Mouse (Mus musculus): ENCODE measurements around the gene Enpep. TPM values are rescaled to one million over a fixed set of nuclear protein-coding genes. Genes with fewer than 3 reads are reported as not detected.

The Enpep gene
- polyA plus RNA-seq, 1 experiment, result not detected

GRCm38 (mm10) chr3:129351320-129351877, 18.9 kb upstream of the Enpep start:
- Histone ChIP-seq H3K27ac (ENCODE audit: insufficient read depth, low read depth, low read length) (no peak overlapping the region), H3K4me1 (ENCODE audit: control insufficient read depth, insufficient read depth, low read length) (no peaks in the 10 kb centered on the region), H3K4me3 (ENCODE audit: insufficient read depth, low read length) (no peak overlapping the region)
- TF ChIP-seq CTCF (IDR thresholded peaks at IDR 0.05; ENCODE audit: low read depth, low read length), result no peak
- no peak for TF ChIP-seq POLR2A (IDR thresholded peaks at IDR 0.05; ENCODE audit: borderline replicate concordance, low read depth, low read length)

GRCm38 (mm10) chr3:129347277-129347676, 14.8 kb upstream of the Enpep start:
- Histone ChIP-seq H3K4me3 (ENCODE audit: insufficient read depth, low read length) (no peak overlapping the region), H3K27ac (ENCODE audit: insufficient read depth, low read depth, low read length) (no peak overlapping the region), H3K4me1 (ENCODE audit: control insufficient read depth, insufficient read depth, low read length) (no peaks in the 10 kb centered on the region)
- no peak for TF ChIP-seq CTCF (IDR thresholded peaks at IDR 0.05; ENCODE audit: low read depth, low read length)
- no peak for TF ChIP-seq POLR2A (IDR thresholded peaks at IDR 0.05; ENCODE audit: borderline replicate concordance, low read depth, low read length)

DNA sequence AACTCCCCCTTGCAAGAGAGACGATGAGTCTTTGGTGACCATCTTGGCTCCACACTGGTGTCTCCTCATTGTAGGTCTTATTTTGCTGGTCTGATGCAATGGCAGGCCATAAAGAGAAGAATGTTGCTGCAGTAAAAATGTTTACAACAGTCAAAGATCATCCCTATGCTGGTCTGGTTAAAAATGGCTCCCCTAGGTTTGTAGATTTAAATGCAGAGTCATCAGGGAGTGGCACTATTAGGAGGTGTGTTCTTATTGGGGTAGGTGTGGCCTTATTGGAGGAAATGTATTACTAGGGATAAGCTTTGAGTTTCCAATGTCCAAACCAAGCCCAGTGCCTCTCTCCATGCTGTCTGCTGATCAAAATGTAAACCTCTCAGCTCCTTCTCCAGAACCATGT, 10.2 kb upstream of the Enpep start:
- no peak overlapping the region for H3K4me3 ChIP-seq (ENCODE audit: insufficient read depth, low read length)
- no peak overlapping the region for H3K27ac ChIP-seq (ENCODE audit: insufficient read depth, low read depth, low read length)
- TF ChIP-seq POLR2A (IDR thresholded peaks at IDR 0.05; ENCODE audit: borderline replicate concordance, low read depth, low read length) (no peak), CTCF (IDR thresholded peaks at IDR 0.05; ENCODE audit: low read depth, low read length) (no peak)
- H3K4me1 ChIP-seq (ENCODE audit: control insufficient read depth, insufficient read depth, low read length), result no peaks in the 10 kb centered on the region

DNA sequence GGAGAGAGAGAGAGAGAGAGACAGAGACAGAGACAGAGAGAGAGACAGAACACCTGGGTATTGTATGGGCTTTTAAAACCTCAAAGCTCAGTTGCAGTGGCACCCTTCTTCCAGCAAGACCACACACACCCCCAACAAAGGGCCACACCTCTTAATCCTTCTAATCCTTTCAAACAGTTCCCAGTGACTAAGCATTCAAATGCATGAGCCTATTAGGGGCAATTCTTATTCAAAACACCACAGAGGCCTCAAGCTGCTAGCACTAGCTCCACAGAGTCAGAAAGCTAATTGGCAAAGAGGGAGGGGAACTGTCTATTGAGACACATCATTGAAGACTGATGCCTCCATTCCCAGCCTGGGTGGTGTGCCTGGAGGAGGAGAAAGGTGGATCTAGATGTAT, 8.5 kb upstream of the Enpep start:
- no peak overlapping the region for H3K27ac ChIP-seq (ENCODE audit: insufficient read depth, low read depth, low read length)
- TF ChIP-seq CTCF (IDR thresholded peaks at IDR 0.05; ENCODE audit: low read depth, low read length), result no peak
- no peak for TF ChIP-seq POLR2A (IDR thresholded peaks at IDR 0.05; ENCODE audit: borderline replicate concordance, low read depth, low read length)
- H3K4me3 ChIP-seq (ENCODE audit: insufficient read depth, low read length), result no peak overlapping the region
- no peaks in the 10 kb centered on the region for H3K4me1 ChIP-seq (ENCODE audit: control insufficient read depth, insufficient read depth, low read length)

DNA sequence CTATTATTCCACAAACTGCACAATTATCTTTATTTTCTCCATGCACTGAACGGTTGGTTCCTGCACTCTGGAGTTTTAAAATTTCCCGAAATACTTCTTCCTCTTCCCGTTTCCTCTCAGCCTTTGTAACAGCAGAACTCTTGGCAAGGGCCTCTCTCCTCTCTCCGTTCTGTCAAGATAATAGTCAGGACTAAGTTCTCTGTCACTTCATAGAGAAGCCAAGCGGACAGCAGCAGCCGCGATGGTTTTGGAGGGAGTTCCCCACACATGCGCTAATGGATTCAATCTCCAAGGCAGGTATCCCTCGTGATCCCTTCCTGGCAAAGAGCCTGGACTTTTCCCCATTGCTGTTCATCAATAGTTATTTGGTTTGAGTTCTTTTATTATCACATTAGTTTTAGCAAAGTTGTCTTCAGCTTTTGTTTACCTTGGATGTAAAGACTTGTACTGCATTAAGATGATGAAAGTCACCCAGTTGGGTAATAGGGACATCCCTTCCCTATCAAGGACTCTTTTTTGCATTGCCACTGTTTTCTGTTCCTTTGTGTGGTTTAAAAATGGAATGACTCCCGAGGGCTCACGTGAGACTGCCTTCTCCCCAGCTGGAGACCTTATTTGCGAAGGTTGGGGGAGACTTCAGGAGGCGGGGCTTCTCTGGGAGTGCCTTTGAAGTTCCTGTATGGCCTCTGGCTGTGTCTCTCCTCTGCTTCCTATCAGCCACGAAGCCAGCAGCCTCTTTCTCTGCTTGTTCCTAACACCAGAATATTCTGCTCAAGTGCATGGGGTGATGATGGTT, 6.0 kb upstream of the Enpep start:
- no peak for TF ChIP-seq CTCF (IDR thresholded peaks at IDR 0.05; ENCODE audit: low read depth, low read length)
- no peak for TF ChIP-seq POLR2A (IDR thresholded peaks at IDR 0.05; ENCODE audit: borderline replicate concordance, low read depth, low read length)
- no peak overlapping the region for H3K4me3 ChIP-seq (ENCODE audit: insufficient read depth, low read length)
- H3K4me1 ChIP-seq (ENCODE audit: control insufficient read depth, insufficient read depth, low read length), result no peaks in the 10 kb centered on the region
- no peak overlapping the region for H3K27ac ChIP-seq (ENCODE audit: insufficient read depth, low read depth, low read length)

DNA sequence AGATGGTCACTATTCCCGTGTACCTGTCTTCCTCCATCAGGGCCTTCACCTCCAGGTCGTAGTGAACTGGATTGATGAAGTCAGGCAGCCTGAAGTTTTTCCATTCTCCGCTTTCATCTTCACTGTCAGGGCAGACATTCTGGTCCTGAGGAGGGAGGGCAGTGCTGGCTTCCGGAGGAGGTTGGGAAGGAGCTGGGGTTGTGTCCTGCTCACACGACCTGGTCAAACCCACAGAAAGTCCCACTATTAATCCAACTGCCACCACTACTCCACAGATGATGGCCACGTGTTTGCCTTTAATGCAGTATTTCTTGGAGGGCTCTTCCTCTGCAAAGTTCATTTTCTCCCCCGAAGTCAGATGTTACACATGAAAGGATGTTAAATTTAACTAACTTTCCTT, 378 bp downstream of the Enpep start:
- H3K4me3 ChIP-seq (ENCODE audit: insufficient read depth, low read length), result no peak overlapping the region
- TF ChIP-seq POLR2A (IDR thresholded peaks at IDR 0.05; ENCODE audit: borderline replicate concordance, low read depth, low read length) (no peak), CTCF (IDR thresholded peaks at IDR 0.05; ENCODE audit: low read depth, low read length) (no peak)
- no peaks in the 10 kb centered on the region for H3K4me1 ChIP-seq (ENCODE audit: control insufficient read depth, insufficient read depth, low read length)
- no peak overlapping the region for H3K27ac ChIP-seq (ENCODE audit: insufficient read depth, low read depth, low read length)

GRCm38 (mm10) chr3:129331427-129331826, 1.1 kb downstream of the Enpep start:
- TF ChIP-seq POLR2A (IDR thresholded peaks at IDR 0.05; ENCODE audit: borderline replicate concordance, low read depth, low read length), result no peak
- TF ChIP-seq CTCF (IDR thresholded peaks at IDR 0.05; ENCODE audit: low read depth, low read length), result no peak
- H3K4me1 ChIP-seq (ENCODE audit: control insufficient read depth, insufficient read depth, low read length), result no peaks in the 10 kb centered on the region
- H3K4me3 ChIP-seq (ENCODE audit: insufficient read depth, low read length), result no peak overlapping the region
- H3K27ac ChIP-seq (ENCODE audit: insufficient read depth, low read depth, low read length), result no peak overlapping the region

GRCm38 (mm10) chr3:129328056-129328455, 4.5 kb downstream of the Enpep start:
- TF ChIP-seq CTCF (IDR thresholded peaks at IDR 0.05; ENCODE audit: low read depth, low read length) (no peak), POLR2A (IDR thresholded peaks at IDR 0.05; ENCODE audit: borderline replicate concordance, low read depth, low read length) (no peak)
- Histone ChIP-seq H3K4me1 (ENCODE audit: control insufficient read depth, insufficient read depth, low read length) (no peaks in the 10 kb centered on the region), H3K4me3 (ENCODE audit: insufficient read depth, low read length) (no peak overlapping the region), H3K27ac (ENCODE audit: insufficient read depth, low read depth, low read length) (no peak overlapping the region)

DNA sequence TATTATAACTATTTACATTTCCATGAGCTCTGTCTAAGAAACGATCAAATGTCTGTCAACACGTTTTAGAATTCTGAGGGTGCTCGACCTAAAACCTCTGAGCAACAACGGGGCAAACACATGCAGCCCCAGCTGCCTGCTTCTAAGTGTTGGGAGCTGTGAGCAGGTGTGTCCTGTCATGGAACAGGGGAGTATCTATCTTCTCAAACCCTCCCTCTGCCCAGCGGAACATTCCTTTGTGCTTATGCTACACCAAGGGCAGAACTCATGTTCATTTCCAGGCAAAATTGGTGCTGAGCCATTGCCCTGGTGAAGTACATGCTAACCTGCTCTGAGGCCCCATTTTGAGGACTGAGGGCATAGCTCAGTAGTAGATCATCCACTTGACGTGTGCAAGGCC, 10.9 kb downstream of the Enpep start:
- Histone ChIP-seq H3K27ac (ENCODE audit: insufficient read depth, low read depth, low read length) (no peak overlapping the region), H3K4me1 (ENCODE audit: control insufficient read depth, insufficient read depth, low read length) (no peaks in the 10 kb centered on the region), H3K4me3 (ENCODE audit: insufficient read depth, low read length) (no peak overlapping the region)
- TF ChIP-seq POLR2A (IDR thresholded peaks at IDR 0.05; ENCODE audit: borderline replicate concordance, low read depth, low read length) (no peak), CTCF (IDR thresholded peaks at IDR 0.05; ENCODE audit: low read depth, low read length) (no peak)

GRCm38 (mm10) chr3:129317032-129317729, 15.3 kb downstream of the Enpep start:
- TF ChIP-seq POLR2A (IDR thresholded peaks at IDR 0.05; ENCODE audit: borderline replicate concordance, low read depth, low read length) (no peak), CTCF (IDR thresholded peaks at IDR 0.05; ENCODE audit: low read depth, low read length) (no peak)
- H3K4me3 ChIP-seq (ENCODE audit: insufficient read depth, low read length), result no peak overlapping the region
- no peak overlapping the region for H3K27ac ChIP-seq (ENCODE audit: insufficient read depth, low read depth, low read length)
- no peaks in the 10 kb centered on the region for H3K4me1 ChIP-seq (ENCODE audit: control insufficient read depth, insufficient read depth, low read length)
